Mouse (Mus musculus): ENCODE data around the gene Mtcp1. TPM values are rescaled to one million over a fixed set of nuclear protein-coding genes. Genes with fewer than 3 reads are reported as not detected.

Mtcp1 gene
- polyA plus RNA-seq, 1 experiment from 2014 or later = 10.6 TPM

- Histone ChIP-seq H3K9me3 (ENCODE audit: control insufficient read depth, low read length) (no peaks in the 10 kb centered on the region), H3K27ac (ENCODE audit: low read depth) (no peak overlapping the region), H3K4me3 (ENCODE audit: low read depth, low read length) (no peak overlapping the region), H3K36me3 (ENCODE audit: control insufficient read depth, insufficient read depth, low read length) (no peaks in the 10 kb centered on the region), H3K4me1 (replicated peaks; ENCODE audit: control insufficient read depth, insufficient read depth, low read length) (no peaks in the 10 kb centered on the region), H3K4me2 (ENCODE audit: low read length) (no peak overlapping the region), H3K27me3 (replicated peaks; ENCODE audit: control insufficient read depth, insufficient read depth, low read length) (no peaks in the 10 kb centered on the region), H3K9ac (ENCODE audit: low read length) (no peak overlapping the region)
- no peak for DNase-seq (ENCODE audit: low spot score)
- WGBS = 97% methylated on average over 1 of the region's 1 CpGs
- no peak for ATAC-seq (replicated peaks; ENCODE audit: low FRiP score, low TSS enrichment, low read depth)
These were observed 35.2 kb downstream of the Mtcp1 start for GRCm38 (mm10) chrX:75381176-75381575.

GRCm38 (mm10) chrX:75376815-75377214, 39.6 kb downstream of the Mtcp1 start:
- H3K4me2 ChIP-seq (ENCODE audit: low read length) = no peak overlapping the region
- ATAC-seq (replicated peaks; ENCODE audit: low FRiP score, low TSS enrichment, low read depth) = no peak
- no peaks in the 10 kb centered on the region for H3K9me3 ChIP-seq (ENCODE audit: control insufficient read depth, low read length)
- H3K27me3 ChIP-seq (replicated peaks; ENCODE audit: control insufficient read depth, insufficient read depth, low read length) = no peaks in the 10 kb centered on the region
- no peaks in the 10 kb centered on the region for H3K36me3 ChIP-seq (ENCODE audit: control insufficient read depth, insufficient read depth, low read length)
- H3K27ac ChIP-seq (ENCODE audit: low read depth) = no peak overlapping the region
- H3K4me1 ChIP-seq (replicated peaks; ENCODE audit: control insufficient read depth, insufficient read depth, low read length) = no peaks in the 10 kb centered on the region
- H3K9ac ChIP-seq (ENCODE audit: low read length) = no peak overlapping the region
- H3K4me3 ChIP-seq (ENCODE audit: low read depth, low read length) = no peak overlapping the region
- DNase-seq (ENCODE audit: low spot score) = no peak

- no peak overlapping the region for H3K27ac ChIP-seq (ENCODE audit: low read depth)
- DNase-seq (ENCODE audit: low spot score) (no peak), ATAC-seq (replicated peaks; ENCODE audit: low FRiP score, low TSS enrichment, low read depth) (no peak)
- H3K36me3 ChIP-seq (ENCODE audit: control insufficient read depth, insufficient read depth, low read length) = no peaks in the 10 kb centered on the region
- no peak overlapping the region for H3K4me2 ChIP-seq (ENCODE audit: low read length)
- no peak overlapping the region for H3K4me3 ChIP-seq (ENCODE audit: low read depth, low read length)
- H3K27me3 ChIP-seq (replicated peaks; ENCODE audit: control insufficient read depth, insufficient read depth, low read length) = no peaks in the 10 kb centered on the region
- 49% methylated on average over 2 of the region's 2 CpGs for WGBS
- no peak overlapping the region for H3K9ac ChIP-seq (ENCODE audit: low read length)
- H3K9me3 ChIP-seq (ENCODE audit: control insufficient read depth, low read length) = no peaks in the 10 kb centered on the region
- no peaks in the 10 kb centered on the region for H3K4me1 ChIP-seq (replicated peaks; ENCODE audit: control insufficient read depth, insufficient read depth, low read length)
These were observed 43.5 kb downstream of the Mtcp1 start for GRCm38 (mm10) chrX:75372666-75373425.

- Histone ChIP-seq H3K36me3 (ENCODE audit: control insufficient read depth, insufficient read depth, low read length) (no peaks in the 10 kb centered on the region), H3K9ac (ENCODE audit: low read length) (no peak overlapping the region), H3K27me3 (replicated peaks; ENCODE audit: control insufficient read depth, insufficient read depth, low read length) (no peaks in the 10 kb centered on the region), H3K4me3 (ENCODE audit: low read depth, low read length) (no peak overlapping the region), H3K4me1 (replicated peaks; ENCODE audit: control insufficient read depth, insufficient read depth, low read length) (no peaks in the 10 kb centered on the region), H3K4me2 (ENCODE audit: low read length) (no peak overlapping the region), H3K27ac (ENCODE audit: low read depth) (no peak overlapping the region), H3K9me3 (ENCODE audit: control insufficient read depth, low read length) (no peaks in the 10 kb centered on the region)
- DNase-seq (ENCODE audit: low spot score) = no peak
- ATAC-seq (replicated peaks; ENCODE audit: low FRiP score, low TSS enrichment, low read depth) = no peak
These were observed 46.2 kb downstream of the Mtcp1 start for GRCm38 (mm10) chrX:75370197-75370596.

Other genes starting within 250 kb of the Mtcp1 start
- 68.9 and 81.4 TPM in 2 replicates for gene Fundc2, start 34.2 kb downstream of the Mtcp1 start, polyA plus RNA-seq (2014; fragmentation: Nextera tagmentation; extraction: Ambion mirVana)
- 1.6 and 1.8 TPM in 2 replicates for gene F8, start 34.0 kb downstream of the Mtcp1 start, polyA plus RNA-seq (2014; fragmentation: Nextera tagmentation; extraction: Ambion mirVana)
- 23.7 and 24.3 TPM in 2 replicates for gene Cmc4, start within 50 bp of the Mtcp1 start, polyA plus RNA-seq (2014; fragmentation: Nextera tagmentation; extraction: Ambion mirVana)
- 64.9 and 70.2 TPM in 2 replicates for gene Brcc3, start within 50 bp of the Mtcp1 start, polyA plus RNA-seq (2014; fragmentation: Nextera tagmentation; extraction: Ambion mirVana)
- gene Vbp1, start 97.7 kb upstream of the Mtcp1 start, polyA plus RNA-seq (2014; fragmentation: Nextera tagmentation; extraction: Ambion mirVana) = 146 and 155 TPM in 2 replicates
- gene Rab39b, start 161.6 kb upstream of the Mtcp1 start, polyA plus RNA-seq (2014; fragmentation: Nextera tagmentation; extraction: Ambion mirVana) = 1.7 and 2.2 TPM in 2 replicates